Mouse (Mus musculus) erythroblast, embryonic 14.5 days (primary cell): Measurements from ENCODE around the gene Ralb.

Experiments
- GATA1 ChIP-seq: IDR thresholded peaks from 2 replicates; pipeline ENCODE4 v1.6.1; 2012; ENCODE audit warnings: low read length, inconsistent platforms, mixed read lengths
- TAL1 ChIP-seq: IDR thresholded peaks from 3 replicates; pipeline ENCODE4 v1.6.1; 2012; ENCODE audit warnings: low read length, inconsistent platforms, mixed read lengths

DNA sequence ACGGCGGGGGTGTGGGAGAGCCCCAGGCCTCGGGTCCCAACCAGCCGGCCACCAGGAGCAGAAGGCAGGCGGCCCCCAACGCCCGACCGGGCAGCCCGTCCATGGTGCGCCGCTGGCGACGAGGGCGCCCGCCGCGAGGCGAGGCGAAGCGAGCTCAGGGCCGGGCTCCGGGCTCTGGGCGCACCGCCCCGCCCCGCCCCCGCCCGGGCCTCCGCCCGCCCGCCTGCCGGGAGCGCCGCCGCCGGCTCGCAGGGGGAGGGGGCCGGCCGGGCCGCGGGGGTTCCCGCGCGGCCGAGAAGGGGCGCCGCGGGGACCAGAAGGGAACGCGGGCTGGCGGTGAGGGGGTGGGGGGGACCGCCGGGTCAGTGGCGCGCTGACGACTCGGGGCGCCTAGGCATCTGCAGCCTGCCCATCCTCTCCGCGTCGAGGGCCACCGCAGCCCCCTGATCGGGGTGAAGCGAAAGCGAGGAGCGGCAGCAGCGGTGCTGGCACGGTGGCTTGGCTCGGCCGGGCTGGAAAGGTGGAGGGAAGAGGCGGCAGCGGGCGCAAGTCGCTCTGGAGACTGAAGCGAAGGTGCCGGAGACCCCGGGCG lies 83.5 kb downstream of the Ralb start:
- no peak for TF ChIP-seq GATA1
- TF ChIP-seq TAL1 = no peak
